Mouse (Mus musculus) G1E-ER4 (cell line): ENCODE measurements around the gene Eid1. TPM values are rescaled to one million over a fixed set of nuclear protein-coding genes. Genes with fewer than 3 reads are reported as not detected.

Source experiments
- GATA1 ChIP-seq: IDR thresholded peaks from one replicate; pipeline ENCODE4 v1.8.0; 2012; ENCODE audit warnings: low read length, inconsistent platforms
- polyA plus RNA-seq: library from polyadenylated mRNA; stranded (reverse); fragments of >175 nt; gene quantifications from 2 replicates; pipeline ENCODE4 v1.2.3, GENCODE M21; 2012

Gene Eid1
- polyA plus RNA-seq, 1 experiment = not detected

GRCm38 (mm10) chr2:125704907-125705631 is 32.2 kb downstream of the Eid1 start:
- no peak for TF ChIP-seq GATA1

GRCm38 (mm10) chr2:125706510-125706921 is 33.6 kb downstream of the Eid1 start:
- no peak for TF ChIP-seq GATA1

- no peak for TF ChIP-seq GATA1
Measured at GRCm38 (mm10) chr2:125716599-125716998, 43.7 kb downstream of the Eid1 start.

- no peak for TF ChIP-seq GATA1
Measured at GRCm38 (mm10) chr2:125723086-125723407, 50.2 kb downstream of the Eid1 start.

GRCm38 (mm10) chr2:125723408-125724085 is 50.7 kb downstream of the Eid1 start:
- no peak for TF ChIP-seq GATA1

- TF ChIP-seq GATA1 = no peak
Measured at GRCm38 (mm10) chr2:125724086-125724430, 51.2 kb downstream of the Eid1 start, which contains the start of gene Shc4. TSS of gene Shc4 (minus strand) at chr2:125724148.

Other genes with a start within 250 kb of the Eid1 start
- gene Gm9913, start 168.0 kb upstream of the Eid1 start, polyA plus RNA-seq = not detected in 2 replicates
- gene Fbn1, start 165.1 kb upstream of the Eid1 start, polyA plus RNA-seq = not detected in 2 replicates
- 2.3 and 2.6 TPM in 2 replicates for gene Cep152, start 48.0 kb upstream of the Eid1 start, polyA plus RNA-seq
- 0.02 and 0.08 TPM in 2 replicates for gene Shc4, start 51.1 kb downstream of the Eid1 start, polyA plus RNA-seq
- 5.5 and 6.4 TPM in 2 replicates for gene Secisbp2l, start 109.8 kb downstream of the Eid1 start, polyA plus RNA-seq
- 0.98 and 2.2 TPM in 2 replicates for gene Galk2, start 186.0 kb downstream of the Eid1 start, polyA plus RNA-seq
- gene Cops2, start 186.0 kb downstream of the Eid1 start, polyA plus RNA-seq = 2.5 and 4.7 TPM in 2 replicates